Mouse (Mus musculus) gastrocnemius, postnatal 10 days (tissue): ENCODE results near the gene Parvb. TPM values are rescaled to one million over a fixed set of nuclear protein-coding genes. Genes with fewer than 3 reads are reported as not detected.

Experiments used
- DNase-seq: peaks from one replicate; pipeline ENCODE4 v3.0.0; 2021; ENCODE audit warnings: mixed read lengths
- total RNA-seq, 2 experiments: library from RNA; stranded (reverse); gene quantifications; 2 replicates each; pipeline ENCODE4 v1.2.3; 2021

Gene Parvb
- total RNA-seq, 2 experiments from 2014 or later = 80.9 to 83.6 TPM

GRCm38 (mm10) chr15:84295225-84295624 lies 63.4 kb downstream of the Parvb start:
- DNase-seq = no peak

GRCm38 (mm10) chr15:84297454-84297853 lies 65.6 kb downstream of the Parvb start:
- DNase-seq = no peak

GRCm38 (mm10) chr15:84298804-84299370 lies 67.0 kb downstream of the Parvb start:
- DNase-seq = no peak

- DNase-seq = no peak
These were observed 68.0 kb downstream of the Parvb start for GRCm38 (mm10) chr15:84299662-84300333.

GRCm38 (mm10) chr15:84300591-84300990 lies 68.7 kb downstream of the Parvb start:
- no peak for DNase-seq

GRCm38 (mm10) chr15:84301026-84301425 lies 69.2 kb downstream of the Parvb start:
- DNase-seq = peak; percentile 53

GRCm38 (mm10) chr15:84301641-84302420 lies 70.0 kb downstream of the Parvb start:
- no peak for DNase-seq

- no peak for DNase-seq
These were observed 71.4 kb downstream of the Parvb start for GRCm38 (mm10) chr15:84303264-84303663.

- DNase-seq = no peak
These were observed 73.5 kb downstream of the Parvb start for GRCm38 (mm10) chr15:84305333-84305732.

GRCm38 (mm10) chr15:84310271-84310670 lies 78.4 kb downstream of the Parvb start:
- no peak for DNase-seq

- no peak for DNase-seq
These were observed 79.6 kb downstream of the Parvb start for GRCm38 (mm10) chr15:84311295-84312085.

GRCm38 (mm10) chr15:84312878-84313565 lies 81.2 kb downstream of the Parvb start:
- no peak for DNase-seq

- DNase-seq = no peak
These were observed 81.7 kb downstream of the Parvb start for GRCm38 (mm10) chr15:84313566-84313878.

GRCm38 (mm10) chr15:84314420-84315080 lies 82.7 kb downstream of the Parvb start:
- DNase-seq = no peak

GRCm38 (mm10) chr15:84315276-84316046 lies 83.6 kb downstream of the Parvb start:
- DNase-seq = no peak

- DNase-seq = no peak
These were observed 87.5 kb downstream of the Parvb start for GRCm38 (mm10) chr15:84319393-84319792.

GRCm38 (mm10) chr15:84321544-84322174 lies 89.8 kb downstream of the Parvb start:
- DNase-seq = no peak

GRCm38 (mm10) chr15:84323966-84324869 lies 92.4 kb downstream of the Parvb start, which contains the start of gene Parvg:
Gene Parvg, plus strand, starts transcription at chr15:84324026.
- DNase-seq = no peak
